Mouse (Mus musculus): ENCODE results near the gene Stum.

DNA sequence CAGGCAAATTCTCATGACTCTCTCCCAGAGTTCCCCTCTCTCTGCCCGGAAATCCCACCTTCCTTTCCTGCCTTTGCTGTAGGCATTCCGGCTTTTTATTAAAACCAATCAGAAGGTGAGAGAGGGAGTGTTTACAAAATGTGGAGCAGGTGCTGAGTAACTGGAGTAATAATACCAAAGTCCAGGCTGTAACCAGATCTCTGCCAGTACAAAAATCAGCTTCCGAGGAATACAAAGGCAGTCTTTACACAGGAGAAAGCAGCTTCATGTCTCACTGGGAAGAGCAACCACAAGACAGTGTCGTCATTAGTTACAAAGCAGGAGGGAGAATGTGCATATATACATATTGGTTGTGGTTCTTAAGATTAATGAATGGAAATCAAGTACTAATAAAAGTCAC lies 19.3 kb upstream of the Stum start:
- TF ChIP-seq CTCF (IDR thresholded peaks at IDR 0.05; ENCODE audit: low read depth): no peak
- TF ChIP-seq EP300 (IDR thresholded peaks at IDR 0.05; ENCODE audit: low read depth): no peak

All from liver, postnatal 0 days (tissue).